Mouse (Mus musculus): ENCODE results near the gene Capn13. TPM values are rescaled to one million over a fixed set of nuclear protein-coding genes. Genes with fewer than 3 reads are reported as not detected.

The Capn13 gene
- total and polyA plus RNA-seq, 3 experiments, result 0.16 TPM; not detected in 2

DNA sequence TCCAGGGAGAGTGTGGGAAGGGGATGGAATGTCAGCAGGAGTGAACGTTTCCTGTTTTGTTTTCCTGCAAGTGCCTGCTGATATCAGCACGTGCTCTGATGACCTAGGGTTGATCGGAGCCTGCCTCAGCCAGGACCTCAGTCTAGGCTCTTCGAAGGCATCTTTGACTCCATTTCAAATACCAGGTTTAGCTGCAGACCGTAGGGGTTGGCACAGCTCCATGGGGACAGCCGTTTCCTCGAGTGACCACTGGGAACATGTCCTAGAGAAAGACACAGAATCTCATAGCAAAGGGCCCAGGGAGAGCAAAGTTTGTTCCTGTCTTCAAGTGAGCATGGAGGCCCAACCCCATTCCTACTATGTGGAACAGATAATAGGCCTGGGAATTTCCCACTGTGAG lies 94.0 kb downstream of the Capn13 start:
- 15% methylated on average over 7 of the region's 7 CpGs for WGBS
- Histone ChIP-seq H3K36me3 (ENCODE audit: control insufficient read depth, insufficient read depth, low read length) (no peaks in the 10 kb centered on the region), H3K79me2 (replicated peaks; ENCODE audit: control insufficient read depth, insufficient read depth, low read length) (no peaks in the 10 kb centered on the region), H3K9ac (ENCODE audit: low read depth, low read length) (no peak overlapping the region), H3K4me1 (ENCODE audit: control insufficient read depth, insufficient read depth, low read length) (no peaks in the 10 kb centered on the region), H3K4me3 (no peak overlapping the region), H3K27me3 (ENCODE audit: control insufficient read depth, insufficient read depth, low read length) (no peaks in the 10 kb centered on the region; the same call in 1 of the 2 replicates), H3K27ac (no peak overlapping the region)
- DNase-seq, result no peak
- intact Hi-C loops (cut with DNase I), result no loop called here
- TF ChIP-seq CTCF (IDR thresholded peaks at IDR 0.05) (no peak), POLR2A (IDR thresholded peaks at IDR 0.05; ENCODE audit: insufficient read depth, low read depth, low read length) (no peak), EP300 (IDR thresholded peaks at IDR 0.05; ENCODE audit: insufficient read depth, low read depth, low read length) (no peak)

DNA sequence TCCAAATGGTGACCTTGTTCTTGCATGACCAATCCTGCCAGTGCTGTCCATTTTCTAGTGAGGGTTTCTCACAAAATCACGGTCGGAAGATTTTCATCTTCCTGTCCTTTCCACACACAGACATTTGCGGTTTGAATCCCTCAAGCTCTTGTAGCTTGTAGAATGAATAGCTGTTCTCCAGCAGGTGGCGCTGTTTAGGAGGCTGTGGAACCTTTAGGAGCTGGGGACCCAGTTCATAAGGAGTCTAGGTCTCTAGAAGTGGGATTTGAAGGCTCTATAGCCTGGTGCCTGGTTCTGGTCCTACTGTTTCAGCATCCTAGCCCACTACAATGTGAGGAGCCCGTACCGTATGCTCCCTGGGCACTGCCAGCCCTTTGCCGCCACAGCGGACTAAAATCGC lies 95.0 kb downstream of the Capn13 start:
- no peaks in the 10 kb centered on the region; the same call in 1 of the 2 replicates for H3K27me3 ChIP-seq (ENCODE audit: control insufficient read depth, insufficient read depth, low read length)
- H3K79me2 ChIP-seq (replicated peaks; ENCODE audit: control insufficient read depth, insufficient read depth, low read length), result no peaks in the 10 kb centered on the region
- no peaks in the 10 kb centered on the region for H3K36me3 ChIP-seq (ENCODE audit: control insufficient read depth, insufficient read depth, low read length)
- 56% methylated on average over 9 of the region's 9 CpGs for WGBS
- intact Hi-C loops (cut with DNase I), result no loop called here
- TF ChIP-seq CTCF (IDR thresholded peaks at IDR 0.05), result peak; percentile 75
- TF ChIP-seq EP300 (IDR thresholded peaks at IDR 0.05; ENCODE audit: insufficient read depth, low read depth, low read length), result no peak
- no peak overlapping the region for H3K4me3 ChIP-seq
- no peak for DNase-seq
- no peak overlapping the region for H3K9ac ChIP-seq (ENCODE audit: low read depth, low read length)
- H3K4me1 ChIP-seq (ENCODE audit: control insufficient read depth, insufficient read depth, low read length), result no peaks in the 10 kb centered on the region
- no peak overlapping the region for H3K27ac ChIP-seq

DNA sequence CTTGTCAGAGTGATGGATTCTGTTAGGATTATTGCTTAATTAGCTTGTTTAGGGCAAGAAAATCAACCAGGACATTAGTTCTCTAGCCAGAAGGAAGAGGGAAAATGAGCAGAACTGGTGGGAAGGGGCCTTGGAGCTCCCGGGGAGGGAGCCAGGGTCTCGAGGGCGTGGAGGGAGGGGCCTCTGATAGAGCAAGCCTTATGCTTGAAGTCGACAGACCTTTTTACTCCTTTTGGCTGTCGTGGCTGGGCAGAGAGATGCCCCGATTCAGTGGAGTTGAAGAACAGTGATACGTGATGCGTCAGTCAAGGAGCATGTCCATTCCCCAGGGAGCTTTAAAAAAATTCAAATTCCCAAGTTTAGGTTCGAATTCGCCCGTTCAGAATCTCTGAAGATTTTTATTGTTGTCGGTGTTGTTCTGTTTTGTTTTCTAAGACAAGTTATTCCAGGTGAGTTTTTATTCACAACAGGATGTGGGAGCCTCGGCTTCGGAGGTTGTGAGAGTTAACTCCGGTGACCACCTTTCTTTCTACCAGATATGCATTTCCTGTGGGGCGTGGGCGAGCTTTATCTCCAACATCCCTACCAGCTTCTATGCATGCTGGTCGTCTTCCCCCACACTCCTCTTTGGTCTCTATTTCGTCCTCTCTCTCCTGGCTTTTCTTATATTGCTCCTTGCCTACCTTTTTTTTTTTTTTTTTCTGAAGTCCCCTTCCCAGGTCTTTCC lies 96.4 kb downstream of the Capn13 start:
- H3K27ac ChIP-seq, result no peak overlapping the region
- no peak overlapping the region for H3K9ac ChIP-seq (ENCODE audit: low read depth, low read length)
- H3K27me3 ChIP-seq (ENCODE audit: control insufficient read depth, insufficient read depth, low read length), result no peaks in the 10 kb centered on the region; the same call in 1 of the 2 replicates
- intact Hi-C loops (cut with DNase I), result no loop called here
- no peaks in the 10 kb centered on the region for H3K4me1 ChIP-seq (ENCODE audit: control insufficient read depth, insufficient read depth, low read length)
- DNase-seq, result no peak
- H3K79me2 ChIP-seq (replicated peaks; ENCODE audit: control insufficient read depth, insufficient read depth, low read length), result no peaks in the 10 kb centered on the region
- H3K36me3 ChIP-seq (ENCODE audit: control insufficient read depth, insufficient read depth, low read length), result no peaks in the 10 kb centered on the region
- H3K4me3 ChIP-seq, result no peak overlapping the region
- no peak for TF ChIP-seq POLR2A (IDR thresholded peaks at IDR 0.05; ENCODE audit: insufficient read depth, low read depth, low read length)
- no peak for TF ChIP-seq CTCF (IDR thresholded peaks at IDR 0.05)
- no peak for TF ChIP-seq EP300 (IDR thresholded peaks at IDR 0.05; ENCODE audit: insufficient read depth, low read depth, low read length)
- 32% methylated on average over 19 of the region's 19 CpGs for WGBS

DNA sequence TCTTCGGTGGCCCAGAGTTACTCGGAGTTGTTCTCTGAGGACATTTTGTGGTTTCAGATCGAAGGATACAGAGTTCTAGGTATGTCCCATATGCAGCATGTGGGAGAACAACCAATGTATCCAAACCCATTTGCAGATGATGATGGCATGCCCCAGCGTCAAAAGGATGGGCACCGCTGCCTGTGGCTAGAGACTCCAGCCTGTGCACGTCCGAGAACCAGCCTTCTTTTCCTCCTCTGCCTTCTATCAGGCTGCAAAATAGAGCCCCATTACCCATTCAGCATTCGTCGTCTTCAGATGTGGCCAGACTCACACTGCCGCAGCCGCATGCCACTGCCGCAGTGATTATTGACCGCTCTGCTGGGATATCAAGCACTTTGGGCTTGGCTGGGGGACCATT lies 97.0 kb downstream of the Capn13 start:
- Histone ChIP-seq H3K27ac (no peak overlapping the region), H3K4me1 (ENCODE audit: control insufficient read depth, insufficient read depth, low read length) (no peaks in the 10 kb centered on the region), H3K79me2 (replicated peaks; ENCODE audit: control insufficient read depth, insufficient read depth, low read length) (no peaks in the 10 kb centered on the region), H3K4me3 (no peak overlapping the region), H3K9ac (ENCODE audit: low read depth, low read length) (no peak overlapping the region), H3K27me3 (ENCODE audit: control insufficient read depth, insufficient read depth, low read length) (no peaks in the 10 kb centered on the region; the same call in 1 of the 2 replicates), H3K36me3 (ENCODE audit: control insufficient read depth, insufficient read depth, low read length) (no peaks in the 10 kb centered on the region)
- DNase-seq, result no peak
- WGBS, result 70% methylated on average over 13 of the region's 13 CpGs
- TF ChIP-seq CTCF (IDR thresholded peaks at IDR 0.05), result no peak
- TF ChIP-seq EP300 (IDR thresholded peaks at IDR 0.05; ENCODE audit: insufficient read depth, low read depth, low read length), result no peak
- no peak for TF ChIP-seq POLR2A (IDR thresholded peaks at IDR 0.05; ENCODE audit: insufficient read depth, low read depth, low read length)
- intact Hi-C loops (cut with DNase I), result loop anchor here (1.0 kb wide), 2 partner anchors 441 to 578 kb away; no protein-coding TSS in a partner anchor

DNA sequence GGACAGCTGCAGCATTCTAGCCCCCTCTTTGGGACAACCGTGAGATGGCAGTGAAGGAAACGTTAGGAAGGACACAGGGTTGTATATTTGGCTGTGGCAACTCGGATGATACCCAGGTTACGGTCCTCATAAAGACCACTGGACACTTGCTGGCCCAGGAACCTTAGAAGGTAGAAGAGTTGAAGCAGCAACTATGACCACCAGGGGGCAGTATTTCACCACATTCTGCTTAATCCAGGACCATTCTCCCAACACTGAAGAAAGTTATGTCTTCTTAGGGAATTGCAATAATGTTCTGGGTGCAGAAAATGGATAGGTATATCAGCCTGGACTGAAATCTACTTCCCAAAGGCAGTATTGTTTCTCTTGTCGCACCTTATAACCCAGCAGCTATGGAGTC lies 97.4 kb downstream of the Capn13 start:
- no peak overlapping the region for H3K9ac ChIP-seq (ENCODE audit: low read depth, low read length)
- 27% methylated on average over 5 of the region's 5 CpGs for WGBS
- TF ChIP-seq POLR2A (IDR thresholded peaks at IDR 0.05; ENCODE audit: insufficient read depth, low read depth, low read length), result no peak
- TF ChIP-seq CTCF (IDR thresholded peaks at IDR 0.05), result peak; percentile 84
- H3K36me3 ChIP-seq (ENCODE audit: control insufficient read depth, insufficient read depth, low read length), result no peaks in the 10 kb centered on the region
- no peak overlapping the region for H3K27ac ChIP-seq
- no peaks in the 10 kb centered on the region for H3K79me2 ChIP-seq (replicated peaks; ENCODE audit: control insufficient read depth, insufficient read depth, low read length)
- no peak overlapping the region for H3K4me3 ChIP-seq
- DNase-seq, result peak; percentile 35 to 40
- intact Hi-C loops (cut with DNase I), result loop anchor here (1.0 kb wide), 2 partner anchors 441 to 578 kb away; no protein-coding TSS in a partner anchor
- no peaks in the 10 kb centered on the region for H3K4me1 ChIP-seq (ENCODE audit: control insufficient read depth, insufficient read depth, low read length)
- no peaks in the 10 kb centered on the region; the same call in 1 of the 2 replicates for H3K27me3 ChIP-seq (ENCODE audit: control insufficient read depth, insufficient read depth, low read length)

DNA sequence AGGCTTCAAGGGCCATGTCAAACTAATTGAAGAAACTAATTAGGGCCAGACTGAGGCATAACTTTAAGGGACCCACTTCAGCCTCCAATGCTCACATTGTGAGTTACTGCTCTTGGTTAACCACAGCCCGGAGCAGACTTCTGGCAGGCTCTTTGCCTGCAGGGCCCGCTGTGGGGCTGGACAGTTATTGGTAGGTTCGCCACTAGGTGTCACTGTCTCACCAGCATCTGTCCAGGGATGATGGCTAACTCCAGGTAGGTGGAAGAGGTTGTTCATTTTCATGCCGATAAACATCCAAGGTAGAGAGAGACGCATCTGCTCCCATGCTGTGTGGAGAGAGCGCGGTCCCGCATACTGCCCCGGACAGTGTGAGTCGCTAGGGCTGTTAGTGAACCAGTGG lies 98.6 kb downstream of the Capn13 start:
- H3K27me3 ChIP-seq (ENCODE audit: control insufficient read depth, insufficient read depth, low read length), result no peaks in the 10 kb centered on the region; the same call in 1 of the 2 replicates
- 5% methylated on average over 10 of the region's 10 CpGs for WGBS
- no peaks in the 10 kb centered on the region for H3K4me1 ChIP-seq (ENCODE audit: control insufficient read depth, insufficient read depth, low read length)
- no peak overlapping the region for H3K27ac ChIP-seq
- no peaks in the 10 kb centered on the region for H3K79me2 ChIP-seq (replicated peaks; ENCODE audit: control insufficient read depth, insufficient read depth, low read length)
- intact Hi-C loops (cut with DNase I), result no loop called here
- H3K4me3 ChIP-seq, result no peak overlapping the region
- peak; percentile 75 to 76 for DNase-seq
- TF ChIP-seq POLR2A (IDR thresholded peaks at IDR 0.05; ENCODE audit: insufficient read depth, low read depth, low read length), result no peak
- peak; percentile 90 for TF ChIP-seq CTCF (IDR thresholded peaks at IDR 0.05)
- peak; percentile 82; the same call in 1 of the 2 replicates for TF ChIP-seq EP300 (IDR thresholded peaks at IDR 0.05; ENCODE audit: insufficient read depth, low read depth, low read length)
- no peak overlapping the region for H3K9ac ChIP-seq (ENCODE audit: low read depth, low read length)
- no peaks in the 10 kb centered on the region for H3K36me3 ChIP-seq (ENCODE audit: control insufficient read depth, insufficient read depth, low read length)

Measured in heart, adult 2 months (tissue).